Mouse (Mus musculus): Measurements from ENCODE around the gene Spon1.

GRCm38 (mm10) chr7:113791991-113792390 lies 26.2 kb downstream of the Spon1 start:
- TF ChIP-seq CTCF (IDR thresholded peaks at IDR 0.05; ENCODE audit: borderline replicate concordance, extremely low read depth, insufficient read depth, insufficient read length) (no peak), POLR2A (IDR thresholded peaks at IDR 0.05; ENCODE audit: borderline replicate concordance, extremely low read depth, insufficient read depth, insufficient read length, poor library complexity, severe bottlenecking) (no peak)
